Mouse (Mus musculus) cortical plate, adult 2 months (tissue): ENCODE data around the gene Lpcat3.

Experiments used
- CTCF ChIP-seq: fragments of 200-500 bp; IDR thresholded peaks from 2 replicates; pipeline ENCODE4 v1.5.1; 2011; ENCODE audit warnings: mild to moderate bottlenecking, control low read depth, low read length; ENCODE audit not compliant: insufficient read depth; ENCODE audit errors: extremely low read depth
- POLR2A ChIP-seq: fragments of 200-500 bp; IDR thresholded peaks from 2 replicates; pipeline ENCODE4 v1.6.1; 2011; ENCODE audit warnings: mild to moderate bottlenecking, low read length, control low read depth; ENCODE audit not compliant: insufficient read depth; ENCODE audit errors: extremely low read depth

DNA sequence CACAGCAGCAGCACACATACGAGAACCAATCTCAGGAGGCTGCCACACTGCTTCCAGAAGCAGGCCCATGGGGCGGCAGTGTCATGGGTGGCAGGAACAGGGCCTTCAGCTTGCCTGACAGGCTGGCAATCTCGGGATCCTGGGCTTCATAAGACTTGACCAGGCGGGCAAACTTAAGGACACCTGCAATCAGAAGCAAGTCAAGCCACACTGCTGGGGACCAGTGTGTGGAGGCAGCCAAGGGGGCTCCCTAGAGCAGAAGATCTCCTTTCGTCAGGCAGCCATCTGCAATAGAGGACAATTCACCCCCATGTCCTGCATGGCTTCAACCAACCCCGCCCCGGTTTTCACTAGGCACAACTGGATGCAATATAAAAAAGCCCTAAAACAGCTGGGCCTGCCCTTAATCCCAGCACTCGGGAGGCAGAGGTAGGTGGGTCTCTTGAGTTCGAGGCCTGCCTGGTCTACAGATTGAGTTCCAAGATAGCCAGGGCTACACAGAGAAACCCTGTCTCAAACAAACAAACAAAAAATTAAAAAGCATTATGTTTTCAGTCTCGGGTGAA, 76.5 kb downstream of the Lpcat3 start:
- TF ChIP-seq POLR2A, result no peak
- TF ChIP-seq CTCF, result no peak
